8 mouse cellular contexts compared by ENCODE assay signal in genomic region chr11:63919211-63920098, GRCm38 (mm10). TPM values are rescaled to one million over a fixed set of nuclear protein-coding genes. Genes with fewer than 3 reads are reported as not detected.
DNase-seq lines count a peak whose midpoint lies in the region; ATAC-seq and TF ChIP-seq lines count a peak whose summit lies in the region.

No protein-coding gene starts in this region.

- no peak for TF ChIP-seq POLR2A in kidney, adult 2 months (IDR thresholded peaks at IDR 0.05; ENCODE audit: low read depth, low read length)

- H3K9me3 ChIP-seq in intestine, embryonic 15.5 days: no peaks in the 10 kb centered on the region

- WGBS in kidney, adult 2 months: 31% methylated on average over 52 of the region's 52 CpGs
- 10% methylated on average over 52 of the region's 52 CpGs for WGBS in intestine, embryonic 15.5 days

- ATAC-seq in intestine, embryonic 15.5 days: no peak

- no peaks in the 10 kb centered on the region for H3K36me3 ChIP-seq in kidney, adult 2 months (ENCODE audit: control insufficient read depth, insufficient read depth, low read length)
- H3K36me3 ChIP-seq in intestine, embryonic 15.5 days: no peaks in the 10 kb centered on the region

- H3K9ac ChIP-seq in intestine, embryonic 15.5 days: peak overlapping the region; percentile 65

- peak overlapping the region; percentile 21 for H3K27ac ChIP-seq in kidney, adult 2 months (ENCODE audit: insufficient read depth, low read depth, low read length)
- H3K27ac ChIP-seq in intestine, embryonic 15.5 days: no peak overlapping the region

- peak overlapping the region; percentile 73 for H3K4me3 ChIP-seq in kidney, adult 2 months (ENCODE audit: insufficient read depth, low read depth, low read length)
- H3K4me3 ChIP-seq in intestine, embryonic 15.5 days (replicated peaks): peak overlapping the region; percentile 63

- peak overlapping the region; percentile 96 for H3K4me2 ChIP-seq in intestine, embryonic 15.5 days (replicated peaks)

- TF ChIP-seq CTCF in kidney, adult 2 months (conservative IDR thresholded peaks at IDR 0.05; ENCODE audit: insufficient read depth, insufficient read length, low read depth, low read length): no peak

- H3K4me1 ChIP-seq in kidney, adult 2 months (ENCODE audit: control insufficient read depth, insufficient read depth, low read length): peaks cover 2% of the 10 kb centered on the region; the same call in 1 of the 2 replicates
- H3K4me1 ChIP-seq in intestine, embryonic 15.5 days (replicated peaks): peaks cover 43% of the 10 kb centered on the region

- no peak for DNase-seq in kidney, adult 2 months
- no peak for DNase-seq in kidney, adult 18-20 months
- DNase-seq in embryo, embryonic 10.5 days (ENCODE audit: low spot score): peak; percentile 68
- peak; percentile 53 for DNase-seq in naive thymus-derived CD4-positive, alpha-beta T cell, adult 2 months (ENCODE audit: low read depth)
- no peak for DNase-seq in right cerebral cortex, postnatal 14 days
- no peak for DNase-seq in cerebellum, adult 11 months
- DNase-seq in cerebellum, adult 18-20 months: no peak

- H3K27me3 ChIP-seq in kidney, adult 2 months (replicated peaks; ENCODE audit: control insufficient read depth, insufficient read depth, low read length): 0 out of 2 replicates have a peak, but pooled peaks cover 3% of the 10 kb centered on the region
- H3K27me3 ChIP-seq in intestine, embryonic 15.5 days (replicated peaks): peaks cover 48% of the 10 kb centered on the region

RNA-seq across cellular contexts. Expression of gene Hs3st3b1, which starts 2.6 kb away (rescaled TPM):
- 6.7 and 7.2 TPM in 2 replicates for polyA plus RNA-seq in kidney, adult 2 months (2012; rRNA removed)
- polyA plus RNA-seq in intestine, embryonic 15.5 days (2015; fragmentation: Nextera tagmentation; extraction: Ambion mirVana): 4.6 and 5.7 TPM in 2 replicates

Comparison
In these comparisons a context has a peak if more than half of its experiments do, and no peak if none do; other contexts are left out.
1. DNase-seq: peak in embryo, embryonic 10.5 days (single experiment) and naive thymus-derived CD4-positive, alpha-beta T cell, adult 2 months (single experiment); none in kidney, adult 2 months (single experiment), kidney, adult 18-20 months (single experiment), right cerebral cortex, postnatal 14 days (single experiment), cerebellum, adult 11 months (single experiment) and cerebellum, adult 18-20 months (0 of 2).